Mouse (Mus musculus) activated CD4-positive, CD25-positive, alpha-beta regulatory T cell, adult 4 months (primary cell): ENCODE results near the gene Olfr156. TPM values are rescaled to one million over a fixed set of nuclear protein-coding genes. Genes with fewer than 3 reads are reported as not detected.

Experiments
- polyA plus RNA-seq, 2 experiments: library from polyadenylated mRNA; unstranded; fragments of 100-300 nt; shearing (Covaris generic); gene quantifications; one replicate each; pipeline ENCODE4 v1.2.1; 2017

Gene Olfr156
- polyA plus RNA-seq, 2 experiments from 2014 or later: not detected

Other genes with a start within 250 kb of the Olfr156 start
- gene Rgp1, start 245.2 kb downstream of the Olfr156 start, polyA plus RNA-seq: 10 to 100 TPM; 10.8 to 12.4 TPM
- 10 to 100 TPM; 12.7 to 14.4 TPM for gene Gba2, start 245.0 kb downstream of the Olfr156 start, polyA plus RNA-seq
- gene Msmp, start 239.4 kb downstream of the Olfr156 start, polyA plus RNA-seq: not detected
- gene Npr2, start 192.0 kb downstream of the Olfr156 start, polyA plus RNA-seq: not detected
- not detected for gene Spag8, start 170.3 kb downstream of the Olfr156 start, polyA plus RNA-seq
- gene Hint2, start 167.4 kb downstream of the Olfr156 start, polyA plus RNA-seq: 10 to 100 TPM; 41.0 to 42.7 TPM
- under 1 TPM; 0.38 to 0.90 TPM for gene Tmem8b, start 154.9 kb downstream of the Olfr156 start, polyA plus RNA-seq
- gene Fam221b, start 154.8 kb downstream of the Olfr156 start, polyA plus RNA-seq: 1 to 10 TPM; 3.2 to 4.4 TPM
- not detected for gene Olfr70, start 123.1 kb downstream of the Olfr156 start, polyA plus RNA-seq
- gene Olfr71, start 113.6 kb downstream of the Olfr156 start, polyA plus RNA-seq: under 1 TPM in 1 of 2 experiments, not detected in 1; 0.13 TPM
- gene Hrct1, start 96.7 kb downstream of the Olfr156 start, polyA plus RNA-seq: not detected
- gene Spaar, start 93.9 kb downstream of the Olfr156 start, polyA plus RNA-seq: under 1 TPM in 1 of 2 experiments, not detected in 1; 0.15 TPM
- not detected for gene Olfr159, start 52.9 kb downstream of the Olfr156 start, polyA plus RNA-seq
- under 1 TPM; 0.09 to 0.50 TPM for gene Olfr157, start 16.3 kb upstream of the Olfr156 start, polyA plus RNA-seq
- gene Olfr155, start 27.7 kb upstream of the Olfr156 start, polyA plus RNA-seq: under 1 TPM in 1 of 2 experiments, not detected in 1; 0.26 TPM
- 1 to 10 TPM; 3.4 to 5.9 TPM for gene Reck, start 51.6 kb upstream of the Olfr156 start, polyA plus RNA-seq
- gene Glipr2, start 133.5 kb upstream of the Olfr156 start, polyA plus RNA-seq: 100 to 1,000 TPM; 215 to 250 TPM
- under 1 TPM in 1 of 2 experiments, not detected in 1; 0.24 TPM for gene Ccin, start 159.6 kb upstream of the Olfr156 start, polyA plus RNA-seq
- gene Clta, start 180.6 kb upstream of the Olfr156 start, polyA plus RNA-seq: 100 to 1,000 TPM; 109 to 116 TPM